Mouse (Mus musculus) thymus, postnatal 14 days (tissue): Measurements from ENCODE around the gene Cfap77.

Source experiments
- DNase-seq: peaks from one replicate; pipeline ENCODE4 v3.0.0; 2021

Gene Cfap77

GRCm38 (mm10) chr2:29046151-29046550 lies 8.7 kb downstream of the Cfap77 start:
- no peak for DNase-seq

- no peak for DNase-seq
Observed at GRCm38 (mm10) chr2:29042124-29042523, 12.7 kb downstream of the Cfap77 start.

- DNase-seq, result no peak
Observed at GRCm38 (mm10) chr2:29041477-29041768, 13.4 kb downstream of the Cfap77 start.

GRCm38 (mm10) chr2:29040594-29041476 lies 14.0 kb downstream of the Cfap77 start:
- DNase-seq, result no peak

GRCm38 (mm10) chr2:29039741-29040140 lies 15.1 kb downstream of the Cfap77 start:
- DNase-seq, result no peak

- DNase-seq, result no peak
Observed at GRCm38 (mm10) chr2:29035698-29036097, 19.2 kb downstream of the Cfap77 start.

GRCm38 (mm10) chr2:29034542-29035475 lies 20.1 kb downstream of the Cfap77 start:
- DNase-seq, result no peak

- DNase-seq, result no peak
Observed at GRCm38 (mm10) chr2:29031951-29032350, 22.9 kb downstream of the Cfap77 start.

GRCm38 (mm10) chr2:29030048-29030734 lies 24.7 kb downstream of the Cfap77 start:
- no peak for DNase-seq

GRCm38 (mm10) chr2:29025284-29025683 lies 29.6 kb downstream of the Cfap77 start:
- DNase-seq, result no peak

- no peak for DNase-seq
Observed at GRCm38 (mm10) chr2:29023001-29023400, 31.9 kb downstream of the Cfap77 start.

GRCm38 (mm10) chr2:29021025-29021424 lies 33.8 kb downstream of the Cfap77 start:
- no peak for DNase-seq

GRCm38 (mm10) chr2:29018680-29019079 lies 36.2 kb downstream of the Cfap77 start:
- DNase-seq, result no peak

GRCm38 (mm10) chr2:29016599-29017587 lies 38.0 kb downstream of the Cfap77 start:
- no peak for DNase-seq

GRCm38 (mm10) chr2:29012523-29012922 lies 42.3 kb downstream of the Cfap77 start:
- DNase-seq, result no peak

GRCm38 (mm10) chr2:29007656-29008055 lies 47.2 kb downstream of the Cfap77 start:
- no peak for DNase-seq

GRCm38 (mm10) chr2:29006455-29007034 lies 48.3 kb downstream of the Cfap77 start:
- DNase-seq, result no peak

GRCm38 (mm10) chr2:29004037-29004436 lies 50.8 kb downstream of the Cfap77 start:
- DNase-seq, result no peak

GRCm38 (mm10) chr2:28998246-28998645 lies 56.6 kb downstream of the Cfap77 start:
- no peak for DNase-seq

- no peak for DNase-seq
Observed at GRCm38 (mm10) chr2:28997161-28997834, 57.6 kb downstream of the Cfap77 start.

- DNase-seq, result no peak
Observed at GRCm38 (mm10) chr2:28995436-28995835, 59.4 kb downstream of the Cfap77 start.
